Mouse (Mus musculus): ENCODE measurements around the gene Dctn1. TPM values are rescaled to one million over a fixed set of nuclear protein-coding genes. Genes with fewer than 3 reads are reported as not detected.

Gene Dctn1
- polyA plus RNA-seq, 1 experiment from 2014 or later, result 105 TPM

DNA sequence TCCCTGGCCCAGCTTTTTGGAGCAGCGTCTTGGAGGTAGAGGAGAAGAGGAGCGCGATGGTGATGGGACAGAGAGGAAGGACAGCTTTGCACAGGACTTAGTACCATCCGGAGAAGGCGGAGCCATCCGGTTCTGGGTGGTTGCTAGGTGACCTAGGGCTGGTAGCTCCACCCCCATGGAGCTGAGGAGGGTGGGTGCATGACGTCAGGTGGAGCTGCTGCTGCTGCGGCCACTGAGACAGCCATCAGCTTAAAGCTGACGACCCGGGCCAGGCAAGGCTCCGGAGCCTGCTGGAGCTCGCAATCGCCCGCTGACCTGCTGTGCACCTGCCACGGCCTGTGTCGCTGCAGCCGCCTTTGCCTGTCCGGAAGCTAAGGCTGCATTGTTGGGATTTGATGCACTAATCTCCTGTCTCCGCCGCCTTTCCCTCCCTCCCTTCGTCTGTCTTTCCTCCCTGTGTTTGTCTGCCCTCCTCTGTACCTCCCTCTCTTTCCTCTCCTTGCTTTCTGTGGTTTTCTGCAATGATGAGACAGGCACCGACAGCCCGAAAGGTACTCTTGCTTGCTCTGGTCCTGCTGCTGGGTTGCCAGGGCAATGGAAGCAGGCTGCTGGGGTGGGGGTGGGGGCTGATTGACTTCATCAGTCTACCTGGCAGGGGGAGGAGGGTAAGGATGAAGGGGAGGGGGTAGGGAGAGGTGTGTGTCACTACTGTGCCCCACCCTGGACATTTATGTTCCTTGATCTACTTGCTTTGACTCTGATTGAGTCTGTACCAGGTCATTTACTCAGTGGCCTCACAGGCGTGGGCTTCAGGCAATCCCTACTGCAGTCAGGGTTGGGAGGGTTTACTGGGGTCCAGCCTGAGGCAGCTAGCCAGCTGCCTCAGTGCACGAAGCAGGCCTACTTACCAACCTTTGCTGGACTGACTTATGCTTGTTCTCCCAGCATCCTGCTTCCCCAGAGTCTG is 20.5 kb downstream of the Dctn1 start:
- Histone ChIP-seq H3K27ac (replicated peaks) (peak overlapping the region; percentile 85), H3K27me3 (ENCODE audit: low read depth, poor library complexity, severe bottlenecking) (no peaks in the 10 kb centered on the region), H3K36me3 (peaks cover 61% of the 10 kb centered on the region), H3K4me1 (peaks cover 35% of the 10 kb centered on the region), H3K4me3 (peak overlapping the region; percentile 58), H3K9me3 (replicated peaks) (no peaks in the 10 kb centered on the region)
- peak; percentile 87 for DNase-seq (ENCODE audit: low spot score)
- WGBS, result 6% methylated on average over 25 of the region's 25 CpGs

DNA sequence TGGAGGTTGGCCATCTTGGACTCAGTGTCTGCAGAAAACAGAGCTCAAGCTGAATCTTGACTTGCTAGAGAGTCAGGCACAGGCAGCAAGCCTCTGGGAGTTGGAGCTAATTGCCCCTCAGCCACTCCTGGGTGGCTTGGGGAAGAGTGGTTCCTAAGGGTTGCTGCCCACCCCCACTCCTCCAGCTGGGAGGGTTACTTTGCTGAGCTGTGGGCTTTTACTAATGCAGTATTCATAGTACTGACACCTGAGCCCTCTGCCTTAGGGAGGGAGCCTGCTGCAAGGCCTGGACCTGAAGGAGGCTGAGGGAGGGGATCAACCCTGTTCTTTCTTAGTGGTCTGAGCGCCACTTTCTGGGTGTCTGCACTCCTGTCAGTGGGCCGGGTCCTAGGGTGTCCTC is 21.2 kb downstream of the Dctn1 start:
- Histone ChIP-seq H3K9me3 (replicated peaks) (no peaks in the 10 kb centered on the region), H3K27me3 (ENCODE audit: low read depth, poor library complexity, severe bottlenecking) (no peaks in the 10 kb centered on the region), H3K4me3 (peak overlapping the region; percentile 58), H3K36me3 (peaks cover 69% of the 10 kb centered on the region), H3K4me1 (peaks cover 35% of the 10 kb centered on the region), H3K27ac (replicated peaks) (peak overlapping the region; percentile 85)
- 61% methylated on average over 2 of the region's 2 CpGs for WGBS
- DNase-seq (ENCODE audit: low spot score), result no peak

DNA sequence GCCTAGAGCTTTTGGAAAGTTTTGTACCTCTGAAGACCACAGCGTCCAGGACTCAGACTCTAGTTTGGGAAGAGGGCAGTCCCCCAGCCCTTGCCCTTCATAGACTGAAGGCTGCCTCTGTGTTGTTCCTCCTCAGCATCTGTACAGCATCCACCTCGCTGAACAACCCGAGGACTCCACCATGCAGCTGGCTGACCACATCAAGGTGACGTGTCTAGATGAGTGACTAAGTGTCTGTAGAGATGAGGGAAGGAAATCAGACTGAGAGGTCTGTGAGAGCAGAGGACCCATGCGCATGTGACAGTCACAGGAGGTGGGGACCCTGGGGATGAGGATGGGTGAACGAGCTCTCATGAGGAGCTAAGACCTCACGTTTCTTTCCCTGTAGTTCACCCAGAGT is 27.9 kb downstream of the Dctn1 start:
- Histone ChIP-seq H3K4me3 (no peak overlapping the region), H3K9me3 (replicated peaks) (no peaks in the 10 kb centered on the region), H3K4me1 (peaks cover 10% of the 10 kb centered on the region), H3K27ac (replicated peaks) (no peak overlapping the region), H3K36me3 (peaks cover 99% of the 10 kb centered on the region), H3K27me3 (ENCODE audit: low read depth, poor library complexity, severe bottlenecking) (no peaks in the 10 kb centered on the region)
- WGBS, result 92% methylated on average over 7 of the region's 7 CpGs
- DNase-seq (ENCODE audit: low spot score), result no peak

- H3K27ac ChIP-seq (replicated peaks), result no peak overlapping the region
- 47% methylated on average over 15 of the region's 15 CpGs for WGBS
- H3K27me3 ChIP-seq (ENCODE audit: low read depth, poor library complexity, severe bottlenecking), result no peaks in the 10 kb centered on the region
- no peak overlapping the region for H3K4me3 ChIP-seq
- H3K9me3 ChIP-seq (replicated peaks), result no peaks in the 10 kb centered on the region
- H3K4me1 ChIP-seq, result peaks cover 10% of the 10 kb centered on the region
- no peak for DNase-seq (ENCODE audit: low spot score)
- H3K36me3 ChIP-seq, result peaks cover 87% of the 10 kb centered on the region
Observed at GRCm38 (mm10) chr6:83197345-83198004, 31.8 kb downstream of the Dctn1 start.

DNA sequence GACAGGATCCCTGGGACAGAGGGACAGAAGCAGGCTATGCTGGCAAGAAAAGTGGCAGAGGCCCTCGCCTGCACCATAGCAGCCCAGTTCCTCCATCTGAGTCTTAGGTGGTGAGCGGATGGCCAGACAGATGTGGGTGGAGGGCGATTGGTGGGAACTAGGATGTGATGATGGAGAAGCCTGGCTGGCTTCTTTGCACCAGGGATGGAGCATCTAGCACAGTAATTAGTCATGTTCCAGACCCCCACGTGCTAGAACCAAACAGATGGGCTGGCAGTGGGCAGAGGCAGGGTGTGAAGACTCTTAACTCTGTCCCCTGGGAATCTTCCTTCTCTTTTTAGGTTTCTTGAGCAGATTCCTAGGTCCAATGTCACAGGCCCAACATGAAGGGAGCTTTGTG is 37.6 kb downstream of the Dctn1 start:
- Histone ChIP-seq H3K4me3 (no peak overlapping the region), H3K27ac (replicated peaks) (no peak overlapping the region), H3K9me3 (replicated peaks) (no peaks in the 10 kb centered on the region), H3K36me3 (peaks cover 28% of the 10 kb centered on the region), H3K27me3 (ENCODE audit: low read depth, poor library complexity, severe bottlenecking) (no peaks in the 10 kb centered on the region), H3K4me1 (no peaks in the 10 kb centered on the region)
- WGBS, result 87% methylated on average over 4 of the region's 4 CpGs
- DNase-seq (ENCODE audit: low spot score), result no peak

DNA sequence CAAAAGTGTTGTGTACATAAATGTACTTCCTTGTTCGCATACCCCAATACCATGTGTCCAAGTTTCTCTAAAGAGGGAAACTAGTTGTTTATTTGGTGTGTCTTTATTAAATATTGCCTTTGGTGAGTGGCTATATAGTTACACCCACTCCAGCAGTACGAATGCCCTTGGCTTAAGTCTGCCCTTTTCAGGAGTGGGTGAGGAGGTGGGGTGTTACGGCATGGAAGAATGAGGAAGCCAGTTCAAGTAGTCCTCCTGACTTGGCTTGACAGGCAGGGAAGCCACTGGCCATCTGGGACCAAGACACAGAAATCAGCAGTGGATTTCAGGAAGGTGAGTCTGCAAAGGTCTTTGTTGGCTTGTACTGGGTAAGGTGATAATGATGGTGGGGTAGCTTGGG is 40.1 kb downstream of the Dctn1 start:
- no peaks in the 10 kb centered on the region for H3K4me1 ChIP-seq
- no peak for DNase-seq (ENCODE audit: low spot score)
- H3K27ac ChIP-seq (replicated peaks), result no peak overlapping the region
- H3K9me3 ChIP-seq (replicated peaks), result no peaks in the 10 kb centered on the region
- H3K4me3 ChIP-seq, result no peak overlapping the region
- 91% methylated on average over 3 of the region's 3 CpGs for WGBS
- H3K27me3 ChIP-seq (ENCODE audit: low read depth, poor library complexity, severe bottlenecking), result no peaks in the 10 kb centered on the region
- H3K36me3 ChIP-seq, result peaks cover 4% of the 10 kb centered on the region

DNA sequence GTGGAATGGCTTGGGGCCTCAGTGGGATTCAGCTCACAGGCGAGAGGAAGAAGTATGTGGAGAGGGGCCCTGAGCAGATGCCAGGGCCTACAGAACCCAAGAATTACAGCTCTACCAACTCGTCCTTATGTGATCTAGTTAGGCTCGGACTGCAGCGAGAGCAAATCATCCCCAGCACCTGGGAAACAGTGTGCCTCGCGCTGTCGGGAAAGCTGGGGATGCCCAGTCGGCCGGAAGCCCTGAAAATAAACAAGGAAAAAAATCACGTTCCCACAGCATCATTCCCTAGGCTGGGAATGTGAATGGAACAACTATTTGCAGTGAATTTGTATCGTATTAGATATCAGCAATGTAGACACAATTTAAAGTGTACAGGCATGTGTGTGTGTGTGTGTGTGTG is 40.6 kb downstream of the Dctn1 start:
- Histone ChIP-seq H3K27me3 (ENCODE audit: low read depth, poor library complexity, severe bottlenecking) (no peaks in the 10 kb centered on the region), H3K9me3 (replicated peaks) (no peaks in the 10 kb centered on the region), H3K27ac (replicated peaks) (no peak overlapping the region), H3K4me1 (peaks cover 2% of the 10 kb centered on the region; the same call in 1 of the 2 replicates), H3K4me3 (no peak overlapping the region), H3K36me3 (no peaks in the 10 kb centered on the region)
- WGBS, result 86% methylated on average over 11 of the region's 11 CpGs
- no peak for DNase-seq (ENCODE audit: low spot score)

- Histone ChIP-seq H3K36me3 (no peaks in the 10 kb centered on the region), H3K27ac (replicated peaks) (no peak overlapping the region), H3K4me3 (no peak overlapping the region), H3K27me3 (ENCODE audit: low read depth, poor library complexity, severe bottlenecking) (no peaks in the 10 kb centered on the region), H3K9me3 (replicated peaks) (no peaks in the 10 kb centered on the region), H3K4me1 (peaks cover 10% of the 10 kb centered on the region)
- 84% methylated on average over 9 of the region's 9 CpGs for WGBS
- no peak for DNase-seq (ENCODE audit: low spot score)
Observed at GRCm38 (mm10) chr6:83207361-83208049, 41.8 kb downstream of the Dctn1 start.

DNA sequence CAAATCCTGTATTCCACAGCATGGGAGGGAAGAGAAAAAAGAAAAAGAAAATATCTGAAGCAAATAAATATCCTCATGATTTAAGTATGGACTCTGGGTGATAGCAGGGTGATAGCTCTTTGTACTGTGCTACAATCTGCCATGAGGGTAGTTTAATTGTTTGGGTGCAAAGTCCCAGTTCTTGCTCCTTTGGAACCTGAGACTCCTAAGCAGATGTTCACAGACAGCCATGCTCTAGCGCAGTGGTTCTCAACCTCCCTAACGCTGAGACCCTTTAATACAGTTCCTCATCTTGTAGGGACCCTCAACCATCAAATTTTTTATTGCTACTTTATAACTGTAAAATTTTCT is 42.3 kb downstream of the Dctn1 start:
- Histone ChIP-seq H3K27me3 (ENCODE audit: low read depth, poor library complexity, severe bottlenecking) (no peaks in the 10 kb centered on the region), H3K4me3 (no peak overlapping the region), H3K27ac (replicated peaks) (no peak overlapping the region), H3K4me1 (peaks cover 15% of the 10 kb centered on the region), H3K36me3 (no peaks in the 10 kb centered on the region), H3K9me3 (replicated peaks) (no peaks in the 10 kb centered on the region)
- no peak for DNase-seq (ENCODE audit: low spot score)
- 87% methylated on average over 2 of the region's 2 CpGs for WGBS

DNA sequence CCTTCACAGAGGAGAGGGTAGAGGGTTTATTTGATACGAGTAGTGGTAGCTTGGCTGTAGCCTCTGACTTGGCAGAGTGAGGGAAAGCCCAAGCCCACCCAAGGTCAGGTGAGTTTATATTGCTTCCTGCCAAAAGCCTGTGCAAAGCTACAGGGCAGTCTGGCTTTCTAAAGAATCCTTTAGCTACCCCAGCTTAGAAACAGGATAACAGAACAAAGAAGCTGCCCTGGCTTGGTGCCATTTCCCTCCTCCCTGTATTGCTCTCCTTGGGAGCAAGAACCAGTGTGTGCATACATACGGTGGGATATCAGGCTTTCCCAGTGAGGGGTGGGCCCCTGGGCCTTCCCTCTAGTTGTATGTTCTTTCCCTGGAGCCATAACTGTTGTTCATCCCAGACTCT is 44.8 kb downstream of the Dctn1 start:
- no peaks in the 10 kb centered on the region for H3K36me3 ChIP-seq
- peaks cover 20% of the 10 kb centered on the region for H3K4me1 ChIP-seq
- no peaks in the 10 kb centered on the region for H3K9me3 ChIP-seq (replicated peaks)
- H3K4me3 ChIP-seq, result no peak overlapping the region
- DNase-seq (ENCODE audit: low spot score), result no peak
- WGBS, result 75% methylated on average over 2 of the region's 2 CpGs
- H3K27me3 ChIP-seq (ENCODE audit: low read depth, poor library complexity, severe bottlenecking), result no peaks in the 10 kb centered on the region
- peak overlapping the region; percentile 42; the same call in 1 of the 2 replicates for H3K27ac ChIP-seq (replicated peaks)

GRCm38 (mm10) chr6:83211526-83211925 is 45.8 kb downstream of the Dctn1 start:
- Histone ChIP-seq H3K36me3 (no peaks in the 10 kb centered on the region), H3K9me3 (replicated peaks) (no peaks in the 10 kb centered on the region), H3K27ac (replicated peaks) (peak overlapping the region; percentile 49), H3K27me3 (ENCODE audit: low read depth, poor library complexity, severe bottlenecking) (no peaks in the 10 kb centered on the region), H3K4me3 (no peak overlapping the region), H3K4me1 (peaks cover 21% of the 10 kb centered on the region)
- 34% methylated on average over 5 of the region's 5 CpGs for WGBS
- DNase-seq (ENCODE audit: low spot score), result no peak

- Histone ChIP-seq H3K27me3 (ENCODE audit: low read depth, poor library complexity, severe bottlenecking) (no peaks in the 10 kb centered on the region), H3K36me3 (no peaks in the 10 kb centered on the region), H3K4me3 (no peak overlapping the region), H3K4me1 (peaks cover 21% of the 10 kb centered on the region), H3K9me3 (replicated peaks) (no peaks in the 10 kb centered on the region), H3K27ac (replicated peaks) (peak overlapping the region; percentile 9; the same call in 1 of the 2 replicates)
- DNase-seq (ENCODE audit: low spot score), result peak; percentile 78
- WGBS, result 19% methylated on average over 7 of the region's 7 CpGs
Observed at GRCm38 (mm10) chr6:83215002-83215666, 49.4 kb downstream of the Dctn1 start.
